19 mouse cellular contexts compared by ENCODE assay signal in the genomic region with DNA sequence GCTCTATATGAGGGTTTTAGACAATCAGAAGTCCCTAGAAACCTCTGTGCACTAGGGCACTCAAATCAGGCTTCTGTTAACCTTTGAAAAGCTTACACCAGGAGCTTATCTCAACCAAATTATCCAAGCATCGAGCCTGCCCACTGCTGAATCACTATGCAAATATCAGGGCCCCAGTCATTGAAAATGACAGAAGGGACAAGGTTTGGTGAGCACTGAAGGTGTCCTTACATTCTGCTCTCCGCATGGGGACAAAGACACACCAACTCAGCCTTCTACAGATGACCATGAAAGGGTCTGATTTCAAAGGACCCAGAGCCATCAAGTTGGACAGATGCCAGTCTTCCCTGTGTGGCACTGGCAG.
DNase-seq lines count a peak whose midpoint lies in the region; ATAC-seq and TF ChIP-seq lines count a peak whose summit lies in the region.
"Had no signal": no experiment of that assay in that cellular context is flagged by ENCODE, and none has a peak within 500 bp of the region (broad histone marks: within the 10 kb centered on the region; RNA-seq: fewer than 3 reads in every experiment).

No protein-coding gene starts in this region.

- DNase-seq in layer of hippocampus, adult 2 months (ENCODE audit: low spot score in 2 of 2) = no peak
- no peak for DNase-seq in layer of hippocampus, postnatal 36 days
- peak; percentile 40 for DNase-seq in adrenal gland, postnatal 10 days
- DNase-seq in heart, postnatal 10 days = no peak
- no peak for DNase-seq in gastrocnemius, postnatal 4 days (ENCODE audit: low spot score in 2 of 2)
- DNase-seq: cerebellum, postnatal 10 days; gastrocnemius, postnatal 14 days; left cerebral cortex, postnatal 4 days; lung, adult 2 months; right cerebral cortex, postnatal 25 days had no signal

- H3K4me2 ChIP-seq in intestine, embryonic 16.5 days (ENCODE audit: low read depth, low read length) = no peak overlapping the region
- no peak overlapping the region for H3K4me2 ChIP-seq in stomach, embryonic 15.5 days
- H3K4me2 ChIP-seq: embryonic facial prominence, embryonic 15.5 days; kidney, embryonic 15.5 days; midbrain, embryonic 12.5 days had no signal

- ATAC-seq in intestine, embryonic 16.5 days = peak; percentile 57
- ATAC-seq in stomach, embryonic 15.5 days (ENCODE audit: insufficient read depth, low FRiP score, low read depth) = peak; percentile 54

- peaks cover 29% of the 10 kb centered on the region for H3K4me1 ChIP-seq in intestine, embryonic 16.5 days (ENCODE audit: control insufficient read depth, insufficient read depth, low read length)
- H3K4me1 ChIP-seq in stomach, embryonic 15.5 days = peaks cover 23% of the 10 kb centered on the region

- 56% methylated on average over 2 of the region's 2 CpGs for WGBS in intestine, embryonic 16.5 days
- WGBS in stomach, embryonic 15.5 days = 45% methylated on average over 2 of the region's 2 CpGs

- no peaks in the 10 kb centered on the region for H3K9me3 ChIP-seq in intestine, embryonic 16.5 days (ENCODE audit: control insufficient read depth, low read length)
- H3K9me3 ChIP-seq in stomach, embryonic 15.5 days = no peaks in the 10 kb centered on the region
- H3K9me3 ChIP-seq: embryonic facial prominence, embryonic 15.5 days; forebrain, embryonic 10.5 days; G1E; kidney, embryonic 15.5 days; midbrain, embryonic 12.5 days had no signal

- peak overlapping the region; percentile 72 for H3K27ac ChIP-seq in layer of hippocampus, adult 2 months
- H3K27ac ChIP-seq in intestine, embryonic 16.5 days (ENCODE audit: low read length) = no peak overlapping the region; the same call in 1 of the 2 replicates
- H3K27ac ChIP-seq in stomach, embryonic 15.5 days = 0 out of 2 replicates have a peak overlapping the region, but pooled peaks have one; percentile 24
- H3K27ac ChIP-seq: embryonic facial prominence, embryonic 15.5 days; hindbrain, postnatal 0 days; kidney, embryonic 15.5 days; macrophage; midbrain, embryonic 12.5 days had no signal

- no peak overlapping the region for H3K4me3 ChIP-seq in layer of hippocampus, adult 2 months
- H3K4me3 ChIP-seq in intestine, embryonic 16.5 days (ENCODE audit: low read length) = no peak overlapping the region
- no peak overlapping the region for H3K4me3 ChIP-seq in stomach, embryonic 15.5 days (replicated peaks)
- H3K4me3 ChIP-seq: embryonic facial prominence, embryonic 15.5 days; forebrain, embryonic 10.5 days; kidney, embryonic 15.5 days; midbrain, embryonic 12.5 days had no signal

- H3K9ac ChIP-seq in intestine, embryonic 16.5 days (ENCODE audit: low read depth, low read length) = 0 out of 2 replicates have a peak overlapping the region, but pooled peaks have one; percentile 26
- no peak overlapping the region for H3K9ac ChIP-seq in stomach, embryonic 15.5 days
- H3K9ac ChIP-seq: embryonic facial prominence, embryonic 15.5 days; kidney, embryonic 15.5 days; midbrain, embryonic 12.5 days had no signal

- TF ChIP-seq CTCF in layer of hippocampus, adult 2 months (conservative IDR thresholded peaks at IDR 0.05) = no peak

- H3K36me3 ChIP-seq in intestine, embryonic 16.5 days (ENCODE audit: control insufficient read depth, insufficient read depth, low read length) = no peaks in the 10 kb centered on the region
- H3K36me3 ChIP-seq in stomach, embryonic 15.5 days = no peaks in the 10 kb centered on the region
- H3K36me3 ChIP-seq: embryonic facial prominence, embryonic 15.5 days; forebrain, embryonic 10.5 days; G1E; kidney, embryonic 15.5 days; midbrain, embryonic 12.5 days had no signal

- no peaks in the 10 kb centered on the region for H3K27me3 ChIP-seq in intestine, embryonic 16.5 days (replicated peaks; ENCODE audit: control insufficient read depth, insufficient read depth, low read length)
- no peaks in the 10 kb centered on the region for H3K27me3 ChIP-seq in stomach, embryonic 15.5 days (replicated peaks)
- H3K27me3 ChIP-seq: embryonic facial prominence, embryonic 15.5 days; midbrain, embryonic 12.5 days had no signal

- intact Hi-C loops in heart, postnatal 10 days (cut with DNase I) = no loop called here
